Mouse (Mus musculus) kidney, postnatal 10 days (tissue): ENCODE data around the gene Rora.

Source experiments
- DNase-seq: peaks from one replicate; pipeline ENCODE4 v3.0.0; 2021; ENCODE audit warnings: mixed read lengths

Gene Rora

GRCm38 (mm10) chr9:69164653-69165052 lies 511.1 kb downstream of the Rora start:
- no peak for DNase-seq

DNA sequence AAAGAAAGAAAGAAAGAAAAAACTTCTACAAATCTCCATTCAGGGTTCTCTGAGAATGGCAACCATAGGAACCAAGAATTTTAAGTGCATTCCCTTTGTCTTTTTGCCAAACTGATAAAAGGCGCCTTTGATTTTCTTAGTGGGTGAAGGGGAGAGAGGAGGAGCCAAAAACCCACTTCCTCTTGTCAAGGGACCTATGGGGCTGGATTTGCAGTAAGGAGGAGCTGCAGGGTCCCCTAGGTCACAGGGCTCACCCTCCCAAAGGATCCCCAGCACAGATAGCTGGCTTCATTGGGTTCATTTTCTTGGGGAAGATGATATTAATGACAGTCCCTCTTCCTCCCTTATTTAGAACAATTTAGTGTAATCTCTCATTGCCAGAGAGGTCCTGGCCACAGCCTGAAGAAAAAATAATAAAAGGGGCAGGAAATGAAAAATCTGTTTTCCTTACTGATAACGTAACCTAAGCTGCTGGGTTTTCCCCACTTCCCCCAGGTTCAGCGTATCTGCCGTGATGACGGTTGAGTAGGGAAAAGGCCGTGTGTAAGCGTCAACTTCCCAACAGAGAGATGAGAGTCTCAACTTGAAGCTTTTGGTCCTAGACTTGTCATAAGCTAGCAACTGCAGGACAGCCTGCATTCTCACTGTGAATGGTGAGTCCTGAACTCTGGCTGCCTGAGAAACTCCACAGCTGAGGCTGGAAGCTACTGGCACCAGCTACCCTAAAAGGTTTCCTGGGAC lies 511.7 kb downstream of the Rora start:
- DNase-seq, result no peak

DNA sequence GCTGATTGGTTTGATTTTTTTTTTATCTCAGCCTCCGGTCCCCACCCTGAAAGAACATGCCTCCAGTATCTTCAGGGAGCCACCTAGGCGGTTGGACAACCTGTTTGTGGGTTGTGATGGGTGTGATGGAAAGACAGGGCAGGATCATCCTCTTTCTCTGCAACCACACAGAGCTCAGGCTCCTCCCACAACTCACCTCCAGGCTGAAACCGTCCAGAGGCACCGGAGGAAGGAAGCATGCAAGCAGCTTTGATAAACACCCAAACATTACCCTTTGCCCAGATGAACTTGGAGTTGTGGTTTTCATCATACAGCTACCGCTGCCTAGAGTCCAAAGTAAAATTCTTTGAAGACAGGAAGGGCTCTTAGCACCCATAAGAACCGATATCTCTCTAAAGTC lies 520.5 kb downstream of the Rora start:
- DNase-seq, result peak; percentile 39

DNA sequence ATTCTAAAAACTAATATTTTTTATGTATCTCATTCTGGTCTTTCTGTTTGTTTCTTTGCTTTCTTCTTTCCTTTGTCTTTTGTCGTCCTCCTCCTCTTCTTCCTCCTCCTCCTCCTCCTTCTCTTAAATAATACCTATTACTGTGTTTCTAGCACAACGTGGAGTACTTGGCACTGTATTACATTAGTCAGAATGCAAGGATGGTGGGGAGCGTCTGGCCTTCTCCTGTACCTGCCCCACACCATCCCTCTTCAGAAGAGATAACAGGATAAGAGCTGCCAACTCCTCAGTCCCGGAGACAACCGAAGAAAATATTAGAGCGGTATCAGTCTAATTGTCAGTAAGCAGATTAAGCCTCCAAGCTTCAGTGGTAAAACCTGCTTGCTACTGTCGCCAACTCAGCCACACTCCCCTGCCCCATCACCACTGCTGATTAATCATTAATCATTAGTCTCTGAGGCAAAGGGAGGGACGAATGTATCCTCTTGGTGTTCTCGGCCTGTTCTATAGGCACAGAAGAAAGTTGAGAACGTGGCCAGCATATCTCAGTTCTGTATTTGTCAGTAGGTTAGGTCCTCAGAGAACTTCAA lies 521.0 kb downstream of the Rora start:
- no peak for DNase-seq

- DNase-seq, result no peak
These were observed 523.4 kb downstream of the Rora start for GRCm38 (mm10) chr9:69176988-69177387.

- no peak for DNase-seq
These were observed 525.6 kb downstream of the Rora start for GRCm38 (mm10) chr9:69179224-69179623.

DNA sequence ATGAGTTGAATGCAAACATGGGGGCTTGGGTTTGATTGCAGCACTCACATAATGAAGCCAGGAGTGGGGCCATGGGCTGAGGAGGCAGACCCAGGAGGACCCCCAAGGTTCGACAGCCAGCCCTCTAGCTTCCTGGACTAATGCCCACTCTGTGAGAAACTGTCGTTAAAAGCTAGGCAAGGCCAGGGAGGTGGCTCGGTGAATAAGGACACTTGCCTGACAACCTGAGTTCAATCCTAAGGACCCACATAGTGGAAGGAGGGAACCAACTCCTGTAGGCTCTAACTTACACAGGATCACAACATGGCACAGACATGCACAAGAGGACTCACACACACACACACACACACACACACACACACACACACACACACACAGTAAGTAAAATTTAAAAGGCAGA lies 527.4 kb downstream of the Rora start:
- DNase-seq, result peak; percentile 29

DNA sequence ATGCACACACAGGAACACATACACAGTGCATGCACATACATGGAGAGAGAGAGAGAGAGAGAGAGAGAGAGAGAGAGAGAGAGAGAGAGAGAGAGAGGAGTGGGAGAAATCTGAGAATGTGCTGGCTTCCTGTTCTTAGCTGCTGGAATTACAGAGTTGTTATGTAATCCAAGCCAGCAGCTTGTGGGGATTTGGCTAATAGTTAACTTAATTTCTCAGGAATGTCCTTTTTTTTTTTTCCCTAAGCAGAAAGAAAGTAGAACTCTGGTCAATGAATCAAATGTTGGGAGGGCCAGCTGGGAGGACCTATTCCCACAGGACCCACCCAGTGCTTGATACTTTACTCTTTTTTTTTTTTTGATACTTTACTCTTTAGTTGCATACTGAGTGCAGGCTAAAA lies 527.8 kb downstream of the Rora start:
- peak; percentile 60 for DNase-seq

- no peak for DNase-seq
These were observed 530.3 kb downstream of the Rora start for GRCm38 (mm10) chr9:69183888-69184287.

GRCm38 (mm10) chr9:69190726-69191125 lies 537.1 kb downstream of the Rora start:
- DNase-seq, result no peak

GRCm38 (mm10) chr9:69192446-69192845 lies 538.9 kb downstream of the Rora start:
- DNase-seq, result no peak

GRCm38 (mm10) chr9:69194638-69195605 lies 541.3 kb downstream of the Rora start:
- DNase-seq, result no peak

DNA sequence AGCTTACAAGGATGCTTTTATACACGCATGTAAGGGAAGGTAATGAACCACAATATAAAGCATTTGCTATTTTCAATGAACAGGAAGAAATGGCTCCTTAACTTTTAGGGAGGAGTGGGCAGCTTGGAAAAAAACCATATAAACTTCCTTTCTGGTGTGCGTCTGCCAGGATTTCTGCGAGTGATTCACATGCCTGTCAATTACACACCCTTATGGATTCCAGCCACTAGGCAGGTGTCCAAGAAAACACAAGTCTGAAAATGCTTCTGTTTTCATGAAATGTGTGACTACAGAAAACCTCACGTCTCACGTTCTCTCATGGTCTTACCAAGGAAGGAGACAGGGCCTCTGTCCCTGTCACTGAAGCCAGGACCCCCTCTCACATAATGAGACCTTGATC lies 560.2 kb downstream of the Rora start:
- no peak for DNase-seq

GRCm38 (mm10) chr9:69224841-69225240 lies 571.3 kb downstream of the Rora start:
- no peak for DNase-seq

GRCm38 (mm10) chr9:69226424-69226823 lies 572.8 kb downstream of the Rora start:
- no peak for DNase-seq

DNA sequence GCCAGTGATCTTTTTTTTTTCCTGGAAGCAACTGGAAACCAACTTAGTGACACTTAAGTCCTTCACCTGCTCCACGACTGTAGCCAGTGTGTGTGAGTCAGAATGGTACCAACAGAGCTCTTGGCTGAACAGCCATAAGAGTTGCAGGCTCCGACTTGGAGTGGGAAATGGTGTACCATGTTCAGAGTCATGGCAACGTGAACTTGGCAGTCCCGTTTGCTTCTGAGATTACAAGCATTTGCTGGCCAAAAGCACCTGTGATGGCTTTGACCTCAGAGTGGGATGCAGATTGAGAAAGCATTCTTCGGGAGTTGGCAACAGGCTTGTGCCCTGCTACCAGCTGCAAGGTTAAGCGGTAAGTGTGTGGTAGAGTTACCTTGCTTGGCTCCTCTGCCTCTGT lies 574.2 kb downstream of the Rora start:
- no peak for DNase-seq

- DNase-seq, result no peak
These were observed 576.3 kb downstream of the Rora start for GRCm38 (mm10) chr9:69229935-69230334.

GRCm38 (mm10) chr9:69234526-69234925 lies 580.9 kb downstream of the Rora start:
- DNase-seq, result no peak

- DNase-seq, result peak; percentile 18
These were observed 583.7 kb downstream of the Rora start for GRCm38 (mm10) chr9:69237316-69237715.

DNA sequence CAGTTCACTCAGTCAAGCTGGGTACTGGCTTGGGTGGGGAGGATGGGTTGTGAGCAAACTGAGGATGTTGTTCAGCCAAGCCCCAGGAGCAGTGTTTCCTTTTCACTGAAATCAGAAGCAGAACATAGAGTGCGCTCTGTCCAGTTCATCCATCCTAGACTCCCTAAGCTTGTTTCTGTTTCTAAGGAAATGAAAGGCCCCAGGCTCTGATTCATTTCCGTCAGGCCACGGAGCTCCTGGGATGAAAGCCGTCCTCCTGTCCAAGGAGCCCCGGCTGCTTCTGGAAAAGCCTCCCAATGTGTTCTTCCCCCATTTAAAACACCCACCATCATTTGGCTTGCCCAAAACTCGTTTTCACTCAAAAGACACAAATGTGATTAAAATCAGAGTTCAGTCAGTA lies 589.0 kb downstream of the Rora start:
- peak; percentile 46 for DNase-seq

DNA sequence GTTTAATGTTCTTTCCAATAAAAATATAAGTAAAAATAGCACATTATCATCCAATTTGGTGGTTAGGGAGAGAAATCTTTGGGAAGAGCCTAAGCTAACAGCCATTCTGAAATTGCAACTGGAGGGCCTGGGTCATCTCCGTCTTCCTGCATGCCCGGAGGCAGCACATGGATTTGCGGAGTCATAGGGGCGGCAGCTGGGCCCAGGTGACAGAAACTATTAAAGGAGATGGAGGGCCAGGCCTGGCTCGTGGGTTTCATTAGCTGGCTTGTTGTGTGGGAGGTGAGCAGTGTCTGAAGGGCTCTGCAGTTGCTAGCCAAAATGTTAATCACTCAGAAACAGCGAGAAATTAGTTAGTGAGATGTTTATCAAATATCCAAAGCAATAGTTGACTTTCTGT lies 590.0 kb downstream of the Rora start:
- peak; percentile 30 for DNase-seq

GRCm38 (mm10) chr9:69246225-69246624 lies 592.6 kb downstream of the Rora start:
- no peak for DNase-seq

DNA sequence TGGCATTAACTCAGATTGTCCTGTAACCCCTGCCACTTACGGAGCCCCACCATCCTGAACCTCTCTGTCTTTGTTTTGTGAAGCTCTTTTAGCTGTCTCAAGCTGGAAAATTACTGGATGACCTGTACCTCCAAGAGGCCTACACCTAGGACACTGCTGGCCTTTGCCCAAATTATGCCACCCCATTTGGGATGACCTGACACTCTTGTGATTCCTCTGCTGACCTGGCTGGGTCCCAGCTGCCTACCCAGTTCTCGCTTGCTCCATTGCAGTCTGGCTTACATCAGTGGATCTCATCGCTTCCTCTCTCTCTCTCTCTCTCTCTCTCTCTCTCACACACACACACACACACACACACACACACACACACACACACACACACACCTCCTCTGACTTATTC lies 596.0 kb downstream of the Rora start:
- no peak for DNase-seq

GRCm38 (mm10) chr9:69250326-69250725 lies 596.7 kb downstream of the Rora start:
- no peak for DNase-seq
